Mouse (Mus musculus) megakaryocyte-erythroid progenitor cell, adult 5-6 weeks (primary cell): ENCODE data around the gene 4931400O07Rik. TPM values are rescaled to one million over a fixed set of nuclear protein-coding genes. Genes with fewer than 3 reads are reported as not detected.

Experiments
- ATAC-seq: replicated peaks from 2 replicates; pipeline ENCODE4 v1.8.0; 2016; ENCODE audit warnings: mild to moderate bottlenecking, inconsistent platforms; ENCODE audit not compliant: severe bottlenecking, poor library complexity, low FRiP score, low TSS enrichment
- total RNA-seq, 2 experiments: library from RNA; stranded (forward) in 1 of 2; stranded (reverse) in 1 of 2; fragments of 200-1000, 215-1000 nt in 1 of 2; fragments of >200 nt in 1 of 2; fragmentation: Nextera tagmentation in 1 of 2; gene quantifications; 2 replicates each; pipeline ENCODE4 v1.2.3; 2014 to 2017

Gene 4931400O07Rik
- not detected in 2 replicates for total RNA-seq (2014; fragmentation: Nextera tagmentation)
- total RNA-seq (2017): not detected in 2 replicates

DNA sequence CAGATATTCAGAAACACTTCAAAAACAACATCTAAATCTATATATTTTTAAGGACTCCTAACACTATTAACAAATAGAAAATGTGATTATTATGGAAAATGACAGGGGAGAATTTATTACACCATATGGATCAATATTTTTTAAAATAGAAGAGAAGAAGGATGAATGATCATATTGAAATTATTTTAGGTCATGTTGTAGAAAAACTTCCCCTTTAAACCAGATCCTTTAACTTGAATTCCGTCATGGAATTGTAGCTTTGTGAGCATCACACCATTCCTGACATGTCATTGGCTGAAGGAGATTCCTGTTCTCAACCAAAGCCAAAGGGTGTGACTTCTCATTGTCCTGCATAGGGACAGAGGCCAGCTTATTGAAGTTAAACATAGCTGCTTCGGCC, at the start of gene 4931400O07Rik:
Gene 4931400O07Rik (plus strand): TSS at position 301 of the 400 bp plus-strand sequence.
- no peak for ATAC-seq

Other genes with a start within 250 kb of the 4931400O07Rik start
- gene 4933402E13Rik, start 184.5 kb upstream of the 4931400O07Rik start, total RNA-seq (2014; fragmentation: Nextera tagmentation): not detected in 2 replicates
- gene 4933402E13Rik, start 184.5 kb upstream of the 4931400O07Rik start, total RNA-seq (2017): not detected in 2 replicates